Mouse (Mus musculus): ENCODE measurements around the gene Fam83d. TPM values are rescaled to one million over a fixed set of nuclear protein-coding genes. Genes with fewer than 3 reads are reported as not detected.

Gene Fam83d
- polyA plus RNA-seq, 1 experiment from 2014 or later, result 53.3 TPM

Small RNA genes within 50 kb of the gene (microRNA-seq; reads per million reads assigned to microRNA genes)
- not detected for gene Gm26141

Other genes starting within 250 kb of the Fam83d start
- not detected in 2 replicates for gene Slc32a1, start 157.3 kb upstream of the Fam83d start, polyA plus RNA-seq (2016; fragmentation: Nextera tagmentation; extraction: Ambion mirVana)
- 13.8 and 16.2 TPM in 2 replicates for gene Actr5, start 143.2 kb upstream of the Fam83d start, polyA plus RNA-seq (2016; fragmentation: Nextera tagmentation; extraction: Ambion mirVana)
- 4.4 TPM in 2 replicates for gene Ppp1r16b, start 102.7 kb upstream of the Fam83d start, polyA plus RNA-seq (2016; fragmentation: Nextera tagmentation; extraction: Ambion mirVana)
- 19.7 and 22.0 TPM in 2 replicates for gene Dhx35, start 26.7 kb downstream of the Fam83d start, polyA plus RNA-seq (2016; fragmentation: Nextera tagmentation; extraction: Ambion mirVana)